Mouse (Mus musculus): ENCODE data around the gene Mylip. TPM values are rescaled to one million over a fixed set of nuclear protein-coding genes. Genes with fewer than 3 reads are reported as not detected.

The Mylip gene
- total RNA-seq (2021) = 10 to 100 TPM; 18.8 to 21.0 TPM
- long read RNA-seq, experiment 1, transcript Mylip-201 (7 exons, 3,065 nt) = major isoform, 8 of 9 reads
- long read RNA-seq, experiment 1, partial matches to known transcripts = 1 of 9 reads
- long read RNA-seq, experiment 1, other reads (novel, unspliced or antisense) = 0 of 9 reads
- long read RNA-seq, experiment 2, transcript Mylip-201 (7 exons, 3,065 nt) = major isoform, 10 of 18 reads
- long read RNA-seq, experiment 2, partial matches to known transcripts = 6 of 18 reads
- long read RNA-seq, experiment 2, other reads (novel, unspliced or antisense) = 2 of 18 reads

- peak within 1 kb of the TSS; percentile 97 for H3K4me3 ChIP-seq
- peak; percentile 99 for DNase-seq (ENCODE audit: low spot score in 2 of 2)
- peak within 1 kb of the TSS; percentile 95 for H3K27ac ChIP-seq
- TF ChIP-seq CTCF (conservative IDR thresholded peaks at IDR 0.05) = peak; percentile 71
Measured at GRCm38 (mm10) chr13:45389448-45390311, at the start of gene Mylip. Mylip (plus strand) TSS chr13:45389742.

DNA sequence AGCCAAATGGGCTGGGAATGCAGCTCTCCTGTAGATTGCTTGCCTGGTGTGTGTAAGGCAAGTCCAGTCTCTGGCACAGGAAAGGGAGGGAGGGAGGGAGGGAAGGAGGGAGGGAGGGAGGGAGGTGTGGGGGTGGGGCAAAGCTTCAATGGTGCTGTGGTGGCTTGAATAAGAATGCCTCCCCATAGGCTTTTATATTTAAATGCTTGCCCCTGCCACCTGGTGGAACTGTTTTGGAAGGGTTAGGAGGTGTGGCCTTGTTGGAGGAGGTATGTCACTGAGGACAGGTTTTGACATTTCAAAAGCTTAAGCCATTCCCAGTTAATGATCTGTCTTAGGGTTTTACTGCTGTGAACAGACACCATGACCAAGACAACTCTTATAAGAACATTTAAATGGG lies 47.6 kb upstream of the Mylip start:
- DNase-seq (ENCODE audit: low spot score in 2 of 2) = no peak
- Histone ChIP-seq H3K4me3 (no peak overlapping the region), H3K27ac (no peak overlapping the region)
- TF ChIP-seq CTCF (conservative IDR thresholded peaks at IDR 0.05) = no peak

DNA sequence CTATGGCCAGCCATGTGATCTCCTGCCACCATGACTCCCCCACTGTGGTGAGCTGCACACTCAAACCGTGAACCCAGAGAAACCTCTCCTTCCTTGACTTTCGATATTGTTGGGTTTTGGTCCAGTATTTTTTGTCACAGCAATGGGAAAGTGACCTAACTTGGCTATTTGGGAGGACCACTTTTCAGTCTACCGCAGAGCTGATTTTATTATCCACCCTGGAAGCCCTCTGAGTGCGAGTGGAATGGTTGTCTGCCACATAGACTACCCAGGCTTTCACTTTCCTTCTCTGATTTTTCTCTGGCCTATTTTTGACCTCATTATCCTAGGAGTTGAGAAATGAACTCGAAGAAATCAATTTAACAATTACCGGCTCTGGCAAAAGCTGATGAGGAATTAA lies 46.0 kb upstream of the Mylip start:
- TF ChIP-seq CTCF (conservative IDR thresholded peaks at IDR 0.05) = no peak
- no peak overlapping the region for H3K27ac ChIP-seq

DNA sequence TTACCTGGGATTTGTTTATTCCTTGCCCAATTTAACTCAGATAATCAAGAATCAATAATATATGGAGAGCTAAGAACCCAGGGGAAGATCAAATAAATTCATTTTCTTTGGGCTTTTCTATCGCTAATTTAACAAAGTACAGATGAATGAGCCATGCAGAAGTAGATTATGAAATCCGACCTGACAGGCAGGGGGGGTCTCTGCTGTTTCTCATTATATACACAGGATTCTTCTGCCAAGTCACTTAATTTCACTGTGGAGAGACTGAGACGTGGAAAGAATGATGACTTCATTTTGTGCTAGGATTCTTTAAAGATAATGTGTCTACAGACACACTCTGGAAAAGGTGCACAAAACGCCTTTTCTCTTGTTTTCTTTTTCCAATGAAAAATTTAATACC lies 45.6 kb upstream of the Mylip start:
- no peak for TF ChIP-seq CTCF (conservative IDR thresholded peaks at IDR 0.05)
- Histone ChIP-seq H3K27ac (no peak overlapping the region), H3K4me3 (no peak overlapping the region)
- DNase-seq (ENCODE audit: low spot score in 2 of 2) = no peak

More for the DNA sequence above, 46.0 kb upstream of the Mylip start:
- no peak for DNase-seq (ENCODE audit: low spot score in 2 of 2)
- no peak overlapping the region for H3K4me3 ChIP-seq

GRCm38 (mm10) chr13:45345471-45346159 lies 43.9 kb upstream of the Mylip start:
- DNase-seq (ENCODE audit: low spot score in 2 of 2) = peak in 1 of 2 experiments; percentile 9
- TF ChIP-seq CTCF (conservative IDR thresholded peaks at IDR 0.05) = no peak
- H3K27ac ChIP-seq = no peak overlapping the region

GRCm38 (mm10) chr13:45351483-45351882 lies 38.1 kb upstream of the Mylip start:
- no peak for DNase-seq (ENCODE audit: low spot score in 2 of 2)
- no peak for TF ChIP-seq CTCF (conservative IDR thresholded peaks at IDR 0.05)
- Histone ChIP-seq H3K27ac (no peak overlapping the region), H3K4me3 (no peak overlapping the region)

More at GRCm38 (mm10) chr13:45345471-45346159, 43.9 kb upstream of the Mylip start:
- no peak overlapping the region for H3K4me3 ChIP-seq

DNA sequence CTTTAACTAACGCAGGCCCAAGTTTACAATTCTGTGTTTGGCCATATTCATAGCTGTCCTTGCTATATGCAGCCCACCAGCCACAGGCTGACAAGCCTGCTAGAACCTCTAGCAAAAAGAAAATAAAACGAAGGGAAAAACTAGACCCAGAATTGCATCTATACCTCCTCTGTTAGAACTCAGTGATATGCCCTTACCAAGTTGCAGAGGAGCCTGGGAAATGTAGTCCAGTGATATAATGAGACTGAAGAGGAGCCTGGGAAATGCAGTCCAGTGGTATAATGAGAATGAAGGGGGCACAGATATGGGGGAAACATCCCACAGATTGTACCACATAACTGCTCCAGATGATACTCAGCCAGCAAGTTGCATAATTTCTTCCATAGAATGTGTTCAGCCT lies 34.7 kb upstream of the Mylip start:
- TF ChIP-seq CTCF (conservative IDR thresholded peaks at IDR 0.05) = no peak
- no peak overlapping the region for H3K27ac ChIP-seq
- no peak for DNase-seq (ENCODE audit: low spot score in 2 of 2)
- H3K4me3 ChIP-seq = no peak overlapping the region

DNA sequence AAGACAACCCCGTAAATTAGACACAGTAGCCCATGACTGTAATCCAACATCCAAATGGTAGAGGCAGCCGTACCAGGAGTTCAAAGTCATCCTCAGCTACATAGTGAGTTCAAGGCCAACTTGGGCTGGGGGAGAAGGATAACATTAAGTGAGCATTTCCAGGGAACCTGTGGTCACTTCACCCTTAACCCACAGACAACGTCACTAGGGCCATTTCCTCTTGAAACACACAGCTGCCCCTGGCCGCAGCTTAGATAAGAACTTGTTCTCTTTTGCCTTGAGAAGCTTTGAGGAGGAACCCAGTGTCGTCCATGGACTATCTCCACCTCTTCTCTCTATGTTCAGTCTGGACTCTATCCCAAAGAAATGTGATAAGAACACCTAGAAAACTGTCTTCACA lies 31.3 kb upstream of the Mylip start:
- no peak for TF ChIP-seq CTCF (conservative IDR thresholded peaks at IDR 0.05)
- no peak for DNase-seq (ENCODE audit: low spot score in 2 of 2)
- Histone ChIP-seq H3K27ac (no peak overlapping the region), H3K4me3 (no peak overlapping the region)

GRCm38 (mm10) chr13:45358676-45359323 lies 30.7 kb upstream of the Mylip start:
- DNase-seq (ENCODE audit: low spot score in 2 of 2) = no peak
- TF ChIP-seq CTCF (conservative IDR thresholded peaks at IDR 0.05) = no peak
- Histone ChIP-seq H3K27ac (no peak overlapping the region), H3K4me3 (no peak overlapping the region)

GRCm38 (mm10) chr13:45365788-45366187 lies 23.8 kb upstream of the Mylip start:
- no peak for DNase-seq (ENCODE audit: low spot score in 2 of 2)
- Histone ChIP-seq H3K4me3 (no peak overlapping the region), H3K27ac (no peak overlapping the region)
- TF ChIP-seq CTCF (conservative IDR thresholded peaks at IDR 0.05) = no peak

DNA sequence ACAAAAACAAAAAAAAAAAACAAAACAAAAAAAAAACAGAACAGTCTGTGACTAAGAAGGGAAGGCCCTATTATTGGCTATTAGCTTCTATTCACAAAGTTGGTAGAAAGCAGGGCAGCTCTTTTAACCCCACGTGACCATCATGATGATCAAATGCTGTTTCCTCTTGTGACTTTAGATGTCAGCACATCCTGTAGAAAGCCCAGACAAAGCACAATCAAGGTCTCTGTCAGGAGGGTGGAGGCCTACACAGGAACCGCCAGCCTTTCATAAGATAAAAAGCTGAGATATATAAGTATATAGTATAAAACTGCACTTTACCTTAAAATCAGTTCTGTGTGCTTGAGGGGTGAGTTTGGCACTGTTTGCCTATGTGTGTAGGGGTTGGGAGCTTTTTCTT lies 17.9 kb upstream of the Mylip start:
- TF ChIP-seq CTCF (conservative IDR thresholded peaks at IDR 0.05) = no peak
- Histone ChIP-seq H3K4me3 (no peak overlapping the region), H3K27ac (no peak overlapping the region)
- no peak for DNase-seq (ENCODE audit: low spot score in 2 of 2)

GRCm38 (mm10) chr13:45372456-45372855 lies 17.1 kb upstream of the Mylip start:
- TF ChIP-seq CTCF (conservative IDR thresholded peaks at IDR 0.05) = no peak
- Histone ChIP-seq H3K4me3 (no peak overlapping the region), H3K27ac (no peak overlapping the region)
- no peak for DNase-seq (ENCODE audit: low spot score in 2 of 2)

- H3K4me3 ChIP-seq = no peak overlapping the region
- no peak overlapping the region for H3K27ac ChIP-seq
- TF ChIP-seq CTCF (conservative IDR thresholded peaks at IDR 0.05) = no peak
- DNase-seq (ENCODE audit: low spot score in 2 of 2) = no peak
Measured at GRCm38 (mm10) chr13:45374846-45375245, 14.7 kb upstream of the Mylip start.
